ENCODE assay signal across 8 mouse cellular contexts in genomic region chr6:29164314-29165244, GRCm38 (mm10). TPM values are rescaled to one million over a fixed set of nuclear protein-coding genes. Genes with fewer than 3 reads are reported as not detected.
DNase-seq lines count a peak whose midpoint lies in the region; ATAC-seq and TF ChIP-seq lines count a peak whose summit lies in the region.

Gene Rbm28, minus strand, starts transcription at chr6:29165006.

- H3K27ac ChIP-seq in ES-E14 (ENCODE audit: insufficient read depth, low read depth, low read length, poor library complexity, severe bottlenecking), result no peak within 1 kb of the TSS
- no peak within 1 kb of the TSS for H3K27ac ChIP-seq in forebrain, embryonic 14.5 days (ENCODE audit: low read depth, low read length)
- peak within 1 kb of the TSS; percentile 66; the same call in 1 of the 2 replicates for H3K27ac ChIP-seq in neural tube, embryonic 15.5 days (replicated peaks)

- ATAC-seq in forebrain, embryonic 14.5 days, result peak; percentile 87
- ATAC-seq in neural tube, embryonic 15.5 days (ENCODE audit: low FRiP score), result peak; percentile 60

- peaks cover 6% of the 10 kb centered on the region for H3K27me3 ChIP-seq in forebrain, embryonic 14.5 days (replicated peaks; ENCODE audit: control insufficient read depth, insufficient read depth, low read length)
- peaks cover 21% of the 10 kb centered on the region for H3K27me3 ChIP-seq in neural tube, embryonic 15.5 days (replicated peaks)

- in situ Hi-C loops in ES-E14 (cut with MboI; ENCODE audit: low sequenced_read_pairs in 2 of 2, unreplicated experiment in 2 of 2), result no loop called here

- H3K36me3 ChIP-seq in ES-E14 (ENCODE audit: control insufficient read depth, insufficient read depth, low read length, poor library complexity, severe bottlenecking), result no peaks in the 10 kb centered on the region; the same call in 1 of the 2 replicates
- peaks cover 5% of the 10 kb centered on the region; the same call in 1 of the 2 replicates for H3K36me3 ChIP-seq in forebrain, embryonic 14.5 days (ENCODE audit: control insufficient read depth, insufficient read depth, low read length)
- H3K36me3 ChIP-seq in neural tube, embryonic 15.5 days, result peaks cover 7% of the 10 kb centered on the region

- H3K4me1 ChIP-seq in ES-E14 (ENCODE audit: control insufficient read depth in 2 of 2, insufficient read depth in 2 of 2, low read length in 2 of 2, poor library complexity in 1 of 2), result no peaks in the 10 kb centered on the region; a peak in 1 of 4 replicates
- H3K4me1 ChIP-seq in forebrain, embryonic 14.5 days (ENCODE audit: control insufficient read depth, insufficient read depth, low read length), result peaks cover 9% of the 10 kb centered on the region
- H3K4me1 ChIP-seq in neural tube, embryonic 15.5 days, result peaks cover 41% of the 10 kb centered on the region

- H3K9me3 ChIP-seq in ES-E14 (ENCODE audit: control insufficient read depth, insufficient read depth, low read depth, low read length), result no peaks in the 10 kb centered on the region
- no peaks in the 10 kb centered on the region for H3K9me3 ChIP-seq in forebrain, embryonic 14.5 days (replicated peaks; ENCODE audit: control insufficient read depth, low read length)
- no peaks in the 10 kb centered on the region for H3K9me3 ChIP-seq in neural tube, embryonic 15.5 days (replicated peaks)

- H3K4me2 ChIP-seq in forebrain, embryonic 14.5 days (ENCODE audit: low read length), result peak within 1 kb of the TSS; percentile 65
- peak within 1 kb of the TSS; percentile 90 for H3K4me2 ChIP-seq in neural tube, embryonic 15.5 days

- WGBS in forebrain, embryonic 14.5 days, result 8% methylated on average over 42 of the region's 42 CpGs
- WGBS in neural tube, embryonic 15.5 days, result 7% methylated on average over 42 of the region's 42 CpGs

- peak within 1 kb of the TSS; percentile 96 for H3K9ac ChIP-seq in ES-E14 (ENCODE audit: insufficient read depth, low read depth, low read length, poor library complexity, severe bottlenecking)
- H3K9ac ChIP-seq in forebrain, embryonic 14.5 days (ENCODE audit: low read length), result peak within 1 kb of the TSS; percentile 80
- H3K9ac ChIP-seq in neural tube, embryonic 15.5 days (replicated peaks), result peak within 1 kb of the TSS; percentile 67

- DNase-seq in ES-E14 (ENCODE audit: low read depth, low spot score), result peak; percentile 97
- DNase-seq in cerebellum, adult 11 months, result peak; percentile 88
- peak; percentile 95 for DNase-seq in forebrain, embryonic 14.5 days (ENCODE audit: low spot score)
- DNase-seq in heart, postnatal 14 days, result peak; percentile 84 to 90
- DNase-seq in layer of hippocampus, adult 11-12 months (ENCODE audit: low spot score), result peak; percentile 92
- peak; percentile 84 to 91 for DNase-seq in lung, adult 18-20 months
- DNase-seq in testis, postnatal 14 days (ENCODE audit: low spot score), result peak; percentile 88

- intact Hi-C loops in heart, postnatal 14 days (cut with DNase I), result no loop called here

- peak within 1 kb of the TSS; percentile 97 to 98 for H3K4me3 ChIP-seq in ES-E14 (ENCODE audit: insufficient read depth in 1 of 2, low read depth in 1 of 2, low read length in 2 of 2, poor library complexity in 1 of 2, severe bottlenecking in 1 of 2)
- H3K4me3 ChIP-seq in forebrain, embryonic 14.5 days (ENCODE audit: low read depth, low read length), result peak within 1 kb of the TSS; percentile 75
- peak within 1 kb of the TSS; percentile 63 for H3K4me3 ChIP-seq in neural tube, embryonic 15.5 days (replicated peaks)

TF ChIP-seq in ES-E14, 5 proteins besides CTCF, POLR2A, EP300 and RAD21:
- no peak for TF ChIP-seq ZC3H11A (IDR thresholded peaks at IDR 0.05; ENCODE audit: borderline replicate concordance, low read depth, low read length)
- no peak for TF ChIP-seq MAFK (IDR thresholded peaks at IDR 0.05; ENCODE audit: insufficient read depth, low read depth, low read length)
- 0 out of 2 replicates have a peak, but pooled peaks have one; percentile 25 for TF ChIP-seq CHD2 (IDR thresholded peaks at IDR 0.05; ENCODE audit: low read depth, low read length)
- peak; percentile 84 for TF ChIP-seq HCFC1 (IDR thresholded peaks at IDR 0.05; ENCODE audit: borderline replicate concordance, insufficient read depth, low read length)
- no peak for TF ChIP-seq ZNF384 (IDR thresholded peaks at IDR 0.05; ENCODE audit: low read depth, low read length)

RNA-seq across cellular contexts. Expression of gene Rbm28, which starts in this region (rescaled TPM):
- 50.9 and 58.1 TPM in 2 replicates for total RNA-seq in ES-E14 (2012; rRNA removed)
- 34.3 and 36.6 TPM in 2 replicates for polyA plus RNA-seq in forebrain, embryonic 14.5 days (2014; fragmentation: Nextera tagmentation; extraction: Ambion mirVana)
- 10 to 100 TPM; 19.5 to 21.0 TPM for total RNA-seq in heart, postnatal 14 days (2021)
- 38.2 and 41.1 TPM in 2 replicates for polyA plus RNA-seq in neural tube, embryonic 15.5 days (2015; fragmentation: Nextera tagmentation; extraction: Ambion mirVana)
